Mouse (Mus musculus): Measurements from ENCODE around the gene Auts2. TPM values are rescaled to one million over a fixed set of nuclear protein-coding genes. Genes with fewer than 3 reads are reported as not detected.
A peak's percentile ranks its signal among the peaks of the same experiment; 100 is the strongest.

The Auts2 gene
- polyA plus RNA-seq, 1 experiment from 2014 or later: 70.3 TPM

DNA sequence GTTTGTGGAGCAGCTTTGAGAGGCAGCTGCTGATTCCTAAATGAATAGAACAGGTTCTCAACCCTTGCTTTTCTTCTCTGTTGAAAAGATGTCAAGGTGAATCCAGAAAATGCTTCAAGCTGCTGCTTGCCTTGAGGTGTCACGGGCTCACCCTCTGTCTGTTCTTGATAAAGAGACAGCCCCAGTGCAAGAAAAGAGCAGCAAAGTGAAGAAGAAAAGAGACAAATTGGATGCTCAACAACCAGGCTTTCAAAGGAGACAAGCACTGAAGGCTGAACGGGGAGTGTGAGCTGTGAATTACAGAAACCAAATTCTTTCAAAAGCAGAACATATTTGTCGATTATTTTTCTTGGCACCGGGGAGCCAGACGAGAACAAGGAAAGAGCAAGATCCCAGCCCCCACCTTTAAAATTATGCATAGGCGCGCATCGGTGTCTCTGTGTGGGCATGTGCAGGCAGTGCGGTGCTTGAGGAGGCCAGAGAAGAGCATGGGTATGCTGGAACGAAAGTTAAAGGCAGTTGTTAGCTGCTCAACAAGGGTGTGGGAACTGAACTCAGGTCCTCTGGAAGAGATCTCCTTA is 730.6 kb downstream of the Auts2 start:
- DNase-seq (ENCODE audit: low spot score): no peak

GRCm38 (mm10) chr5:131806350-131806749 is 736.8 kb downstream of the Auts2 start:
- no peak overlapping the region for H3K4me2 ChIP-seq (replicated peaks; ENCODE audit: low read depth, low read length)
- H3K9me3 ChIP-seq (ENCODE audit: control insufficient read depth, low read length): no peaks in the 10 kb centered on the region
- WGBS: 92% methylated on average over 2 of the region's 2 CpGs
- DNase-seq (ENCODE audit: low spot score) (no peak), ATAC-seq (ENCODE audit: low FRiP score) (no peak)
- no peak overlapping the region for H3K9ac ChIP-seq (ENCODE audit: low read depth, low read length)
- no peaks in the 10 kb centered on the region for H3K36me3 ChIP-seq (ENCODE audit: control insufficient read depth, insufficient read depth, low read length)
- no peak overlapping the region for H3K27ac ChIP-seq (ENCODE audit: low read depth, low read length)
- no peak overlapping the region for H3K4me3 ChIP-seq (ENCODE audit: low read depth, low read length)
- H3K4me1 ChIP-seq (replicated peaks; ENCODE audit: control insufficient read depth, insufficient read depth, low read length): peaks cover 6% of the 10 kb centered on the region; the same call in 1 of the 2 replicates
- H3K27me3 ChIP-seq (ENCODE audit: control insufficient read depth, insufficient read depth, low read length): 0 out of 2 replicates have a peak, but pooled peaks cover 2% of the 10 kb centered on the region

More for the DNA sequence above, 730.6 kb downstream of the Auts2 start:
- no peaks in the 10 kb centered on the region for H3K4me1 ChIP-seq (replicated peaks; ENCODE audit: control insufficient read depth, insufficient read depth, low read length)
- ATAC-seq (ENCODE audit: low FRiP score): no peak
- H3K27ac ChIP-seq (ENCODE audit: low read depth, low read length): no peak overlapping the region
- no peaks in the 10 kb centered on the region for H3K36me3 ChIP-seq (ENCODE audit: control insufficient read depth, insufficient read depth, low read length)
- no peak overlapping the region for H3K4me3 ChIP-seq (ENCODE audit: low read depth, low read length)
- H3K9me3 ChIP-seq (ENCODE audit: control insufficient read depth, low read length): no peaks in the 10 kb centered on the region
- no peaks in the 10 kb centered on the region for H3K27me3 ChIP-seq (ENCODE audit: control insufficient read depth, insufficient read depth, low read length)
- H3K4me2 ChIP-seq (replicated peaks; ENCODE audit: low read depth, low read length): no peak overlapping the region
- WGBS: 89% methylated on average over 10 of the region's 10 CpGs
- H3K9ac ChIP-seq (ENCODE audit: low read depth, low read length): no peak overlapping the region

DNA sequence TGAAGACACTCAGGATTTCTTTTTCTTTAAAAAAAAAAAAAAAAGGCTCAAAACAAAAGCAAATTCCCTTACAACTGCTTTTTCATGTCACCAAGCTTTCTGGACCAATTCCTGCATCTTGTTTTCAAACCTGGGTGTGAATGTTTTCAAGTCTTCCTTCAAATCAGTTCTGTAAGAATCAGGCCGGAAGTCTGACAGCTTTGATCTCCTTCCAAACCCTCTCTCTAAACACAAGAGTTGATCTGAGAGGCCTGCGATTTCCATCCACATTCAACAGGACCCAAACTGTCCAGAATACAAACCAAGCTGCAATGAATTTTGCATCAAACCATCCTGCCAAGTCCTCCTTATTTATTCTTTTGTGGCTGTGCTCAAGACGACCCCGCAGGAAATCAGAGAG is 737.9 kb downstream of the Auts2 start:
- Histone ChIP-seq H3K4me2 (replicated peaks; ENCODE audit: low read depth, low read length) (no peak overlapping the region), H3K4me1 (replicated peaks; ENCODE audit: control insufficient read depth, insufficient read depth, low read length) (peaks cover 6% of the 10 kb centered on the region; the same call in 1 of the 2 replicates), H3K27ac (ENCODE audit: low read depth, low read length) (no peak overlapping the region), H3K9ac (ENCODE audit: low read depth, low read length) (no peak overlapping the region), H3K4me3 (ENCODE audit: low read depth, low read length) (no peak overlapping the region), H3K9me3 (ENCODE audit: control insufficient read depth, low read length) (no peaks in the 10 kb centered on the region), H3K36me3 (ENCODE audit: control insufficient read depth, insufficient read depth, low read length) (no peaks in the 10 kb centered on the region), H3K27me3 (ENCODE audit: control insufficient read depth, insufficient read depth, low read length) (0 out of 2 replicates have a peak, but pooled peaks cover 2% of the 10 kb centered on the region)
- DNase-seq (ENCODE audit: low spot score) (no peak), ATAC-seq (ENCODE audit: low FRiP score) (no peak)
- 81% methylated on average over 4 of the region's 4 CpGs for WGBS

DNA sequence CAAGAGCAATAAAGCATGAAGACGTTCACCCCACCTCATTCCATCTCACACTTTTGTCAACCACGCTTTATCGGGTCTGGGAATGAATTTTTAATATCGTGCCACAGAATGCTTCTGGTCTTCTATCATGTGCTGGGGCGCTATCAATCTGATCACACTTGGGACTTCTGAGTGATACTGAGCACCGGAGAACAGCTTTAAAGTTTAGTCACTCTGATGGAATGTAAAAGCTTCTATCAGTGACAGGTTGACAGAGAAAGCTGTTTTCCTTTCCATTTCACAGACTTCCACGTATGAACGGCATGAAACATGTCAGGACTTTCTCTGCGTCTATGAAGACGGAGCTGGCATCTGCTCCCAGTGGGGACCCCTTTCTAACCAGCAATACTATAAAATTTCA is 739.5 kb downstream of the Auts2 start:
- no peak overlapping the region for H3K4me3 ChIP-seq (ENCODE audit: low read depth, low read length)
- H3K4me2 ChIP-seq (replicated peaks; ENCODE audit: low read depth, low read length): no peak overlapping the region
- 0 out of 2 replicates have a peak, but pooled peaks cover 2% of the 10 kb centered on the region for H3K27me3 ChIP-seq (ENCODE audit: control insufficient read depth, insufficient read depth, low read length)
- no peaks in the 10 kb centered on the region for H3K9me3 ChIP-seq (ENCODE audit: control insufficient read depth, low read length)
- no peak overlapping the region for H3K27ac ChIP-seq (ENCODE audit: low read depth, low read length)
- ATAC-seq (ENCODE audit: low FRiP score): no peak
- 73% methylated on average over 10 of the region's 10 CpGs for WGBS
- peaks cover 6% of the 10 kb centered on the region; the same call in 1 of the 2 replicates for H3K4me1 ChIP-seq (replicated peaks; ENCODE audit: control insufficient read depth, insufficient read depth, low read length)
- H3K9ac ChIP-seq (ENCODE audit: low read depth, low read length): no peak overlapping the region
- no peaks in the 10 kb centered on the region for H3K36me3 ChIP-seq (ENCODE audit: control insufficient read depth, insufficient read depth, low read length)
- no peak for DNase-seq (ENCODE audit: low spot score)

- Histone ChIP-seq H3K4me2 (replicated peaks; ENCODE audit: low read depth, low read length) (no peak overlapping the region), H3K4me1 (replicated peaks; ENCODE audit: control insufficient read depth, insufficient read depth, low read length) (peaks cover 6% of the 10 kb centered on the region; the same call in 1 of the 2 replicates), H3K27me3 (ENCODE audit: control insufficient read depth, insufficient read depth, low read length) (0 out of 2 replicates have a peak, but pooled peaks cover 2% of the 10 kb centered on the region), H3K27ac (ENCODE audit: low read depth, low read length) (peak overlapping the region; percentile 53; the same call in 1 of the 2 replicates), H3K9ac (ENCODE audit: low read depth, low read length) (no peak overlapping the region), H3K36me3 (ENCODE audit: control insufficient read depth, insufficient read depth, low read length) (no peaks in the 10 kb centered on the region), H3K4me3 (ENCODE audit: low read depth, low read length) (no peak overlapping the region), H3K9me3 (ENCODE audit: control insufficient read depth, low read length) (no peaks in the 10 kb centered on the region)
- DNase-seq (ENCODE audit: low spot score) (peak; percentile 45), ATAC-seq (ENCODE audit: low FRiP score) (peak; percentile 72)
- WGBS: 21% methylated on average over 6 of the region's 6 CpGs
These were observed 740.7 kb downstream of the Auts2 start for GRCm38 (mm10) chr5:131802340-131803036.

GRCm38 (mm10) chr5:131801924-131802323 is 741.2 kb downstream of the Auts2 start:
- Histone ChIP-seq H3K4me2 (replicated peaks; ENCODE audit: low read depth, low read length) (no peak overlapping the region), H3K9me3 (ENCODE audit: control insufficient read depth, low read length) (no peaks in the 10 kb centered on the region), H3K27me3 (ENCODE audit: control insufficient read depth, insufficient read depth, low read length) (0 out of 2 replicates have a peak, but pooled peaks cover 2% of the 10 kb centered on the region), H3K27ac (ENCODE audit: low read depth, low read length) (peak overlapping the region; percentile 53; the same call in 1 of the 2 replicates), H3K4me3 (ENCODE audit: low read depth, low read length) (no peak overlapping the region), H3K36me3 (ENCODE audit: control insufficient read depth, insufficient read depth, low read length) (no peaks in the 10 kb centered on the region), H3K4me1 (replicated peaks; ENCODE audit: control insufficient read depth, insufficient read depth, low read length) (peaks cover 6% of the 10 kb centered on the region; the same call in 1 of the 2 replicates), H3K9ac (ENCODE audit: low read depth, low read length) (no peak overlapping the region)
- peak; percentile 51; the same call in 1 of the 2 replicates for ATAC-seq (ENCODE audit: low FRiP score)
- WGBS: 69% methylated on average over 6 of the region's 6 CpGs
- no peak for DNase-seq (ENCODE audit: low spot score)

DNA sequence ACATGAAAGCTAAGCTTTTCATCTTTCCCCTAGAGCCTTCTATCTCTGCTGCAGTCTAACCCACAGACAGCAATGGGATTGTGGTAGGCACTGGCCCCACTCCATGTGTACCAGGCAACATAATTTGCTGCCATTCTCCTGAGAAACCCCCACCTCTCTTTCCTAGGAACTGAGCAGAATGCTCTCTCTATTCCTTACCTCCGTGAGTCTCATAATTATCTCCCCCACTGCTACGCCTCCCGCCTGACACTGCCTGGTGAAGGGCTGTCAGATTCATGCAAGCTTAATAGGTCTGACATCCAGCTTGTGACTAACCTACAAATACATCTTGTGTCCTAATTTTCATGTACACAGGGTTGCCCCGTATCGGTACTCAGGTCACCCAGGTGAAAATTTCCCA is 744.8 kb downstream of the Auts2 start:
- Histone ChIP-seq H3K27ac (ENCODE audit: low read depth, low read length) (no peak overlapping the region), H3K9ac (ENCODE audit: low read depth, low read length) (no peak overlapping the region), H3K9me3 (ENCODE audit: control insufficient read depth, low read length) (no peaks in the 10 kb centered on the region), H3K4me3 (ENCODE audit: low read depth, low read length) (no peak overlapping the region), H3K27me3 (ENCODE audit: control insufficient read depth, insufficient read depth, low read length) (no peaks in the 10 kb centered on the region), H3K36me3 (ENCODE audit: control insufficient read depth, insufficient read depth, low read length) (no peaks in the 10 kb centered on the region), H3K4me2 (replicated peaks; ENCODE audit: low read depth, low read length) (no peak overlapping the region), H3K4me1 (replicated peaks; ENCODE audit: control insufficient read depth, insufficient read depth, low read length) (peaks cover 8% of the 10 kb centered on the region; the same call in 1 of the 2 replicates)
- DNase-seq (ENCODE audit: low spot score): no peak
- WGBS: 56% methylated on average over 5 of the region's 5 CpGs
- no peak for ATAC-seq (ENCODE audit: low FRiP score)

DNA sequence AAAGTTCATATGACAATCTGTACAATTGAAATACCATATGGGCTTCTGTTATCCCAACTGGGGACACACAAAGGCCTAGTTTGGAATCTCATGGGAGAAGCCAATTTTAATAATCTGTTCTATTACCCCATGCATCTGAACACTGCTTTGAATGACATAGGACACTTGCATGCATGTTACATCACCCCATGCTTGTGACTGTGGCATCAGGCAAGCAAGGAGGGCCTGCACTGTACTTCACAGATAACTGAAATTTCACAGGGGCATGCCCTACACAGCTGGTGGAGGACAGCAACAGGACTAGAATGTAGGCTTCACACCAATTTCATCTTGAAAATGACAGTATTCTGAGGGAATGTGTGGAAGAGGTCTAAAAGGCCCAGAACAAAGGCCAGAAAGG is 746.1 kb downstream of the Auts2 start:
- Histone ChIP-seq H3K36me3 (ENCODE audit: control insufficient read depth, insufficient read depth, low read length) (no peaks in the 10 kb centered on the region), H3K9me3 (ENCODE audit: control insufficient read depth, low read length) (no peaks in the 10 kb centered on the region), H3K27ac (ENCODE audit: low read depth, low read length) (no peak overlapping the region), H3K4me2 (replicated peaks; ENCODE audit: low read depth, low read length) (no peak overlapping the region), H3K4me1 (replicated peaks; ENCODE audit: control insufficient read depth, insufficient read depth, low read length) (peaks cover 3% of the 10 kb centered on the region; the same call in 1 of the 2 replicates), H3K27me3 (ENCODE audit: control insufficient read depth, insufficient read depth, low read length) (no peaks in the 10 kb centered on the region), H3K4me3 (ENCODE audit: low read depth, low read length) (no peak overlapping the region), H3K9ac (ENCODE audit: low read depth, low read length) (no peak overlapping the region)
- DNase-seq (ENCODE audit: low spot score) (no peak), ATAC-seq (ENCODE audit: low FRiP score) (no peak)

Data from hindbrain, embryonic 11.5 days (tissue).